In the genomic region with DNA sequence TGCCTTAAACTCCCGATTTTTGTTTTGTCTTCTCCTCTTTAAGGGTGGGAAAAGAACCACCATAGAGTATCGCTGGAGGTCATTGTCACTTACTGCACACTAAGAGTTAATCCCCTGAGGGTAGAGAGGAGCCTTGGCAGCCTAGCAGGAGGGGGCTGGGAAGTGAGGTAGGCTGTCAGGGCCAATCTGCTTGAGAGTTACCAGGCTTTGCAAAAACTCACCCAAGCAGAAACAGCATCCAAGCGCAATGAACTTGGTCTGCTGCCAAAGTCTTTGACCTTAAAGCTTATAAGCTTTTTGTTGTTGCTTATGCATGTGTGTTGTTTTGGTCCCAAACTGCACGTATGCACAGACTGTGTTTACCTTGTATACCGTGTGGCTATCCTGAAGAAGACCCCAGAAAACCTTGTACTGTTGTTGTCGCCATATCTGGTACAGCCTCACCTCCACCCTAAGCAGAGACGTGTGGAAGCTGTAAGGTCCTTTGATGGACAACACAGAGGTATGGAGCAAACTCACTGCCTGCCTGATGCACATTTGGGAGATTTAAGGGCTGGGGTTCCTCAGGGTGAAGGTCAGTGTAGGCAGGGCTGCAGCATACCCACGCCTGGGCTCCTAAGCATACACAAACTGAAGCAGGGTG, we compare ENCODE assay signal across 7 mouse cellular contexts. TPM values are rescaled to one million over a fixed set of nuclear protein-coding genes. Genes with fewer than 3 reads are reported as not detected.
A peak's percentile ranks its signal among the peaks of the same experiment; 100 is the strongest.
DNase-seq lines count a peak whose midpoint lies in the region; ATAC-seq and TF ChIP-seq lines count a peak whose summit lies in the region.

No protein-coding gene starts in this region.

- H3K36me3 ChIP-seq in forebrain, embryonic 11.5 days (ENCODE audit: control insufficient read depth, insufficient read depth, low read length): no peaks in the 10 kb centered on the region
- no peaks in the 10 kb centered on the region for H3K36me3 ChIP-seq in kidney, embryonic 16.5 days (ENCODE audit: insufficient read depth, low read length)
- H3K36me3 ChIP-seq in stomach, postnatal 0 days (ENCODE audit: control insufficient read depth, insufficient read depth, low read length): no peaks in the 10 kb centered on the region

- H3K4me3 ChIP-seq in forebrain, embryonic 11.5 days (ENCODE audit: low read depth, low read length): no peak overlapping the region
- H3K4me3 ChIP-seq in kidney, embryonic 16.5 days (ENCODE audit: low read length): no peak overlapping the region
- H3K4me3 ChIP-seq in stomach, postnatal 0 days (ENCODE audit: low read depth, low read length): no peak overlapping the region

- no peaks in the 10 kb centered on the region for H3K9me3 ChIP-seq in forebrain, embryonic 11.5 days (ENCODE audit: control insufficient read depth, low read length)
- H3K9me3 ChIP-seq in kidney, embryonic 16.5 days (ENCODE audit: low read length): no peaks in the 10 kb centered on the region
- H3K9me3 ChIP-seq in stomach, postnatal 0 days (ENCODE audit: control insufficient read depth, low read length): no peaks in the 10 kb centered on the region

- H3K4me1 ChIP-seq in forebrain, embryonic 11.5 days (replicated peaks; ENCODE audit: control insufficient read depth, insufficient read depth, low read length): peaks cover 12% of the 10 kb centered on the region; the same call in 1 of the 2 replicates
- peaks cover 25% of the 10 kb centered on the region for H3K4me1 ChIP-seq in kidney, embryonic 16.5 days (ENCODE audit: insufficient read depth, low read length)
- peaks cover 5% of the 10 kb centered on the region; the same call in 1 of the 2 replicates for H3K4me1 ChIP-seq in stomach, postnatal 0 days (replicated peaks; ENCODE audit: control insufficient read depth, insufficient read depth)

- no peaks in the 10 kb centered on the region for H3K27me3 ChIP-seq in forebrain, embryonic 11.5 days (ENCODE audit: control insufficient read depth, insufficient read depth, low read length)
- H3K27me3 ChIP-seq in kidney, embryonic 16.5 days (ENCODE audit: insufficient read depth, low read length): no peaks in the 10 kb centered on the region
- no peaks in the 10 kb centered on the region for H3K27me3 ChIP-seq in stomach, postnatal 0 days (ENCODE audit: control insufficient read depth, insufficient read depth, low read length)

- TF ChIP-seq EP300 in stomach, postnatal 0 days (optimal IDR thresholded peaks at IDR 0.05): no peak

- TF ChIP-seq CTCF in stomach, postnatal 0 days (IDR thresholded peaks at IDR 0.05; ENCODE audit: low read depth): no peak

- H3K4me2 ChIP-seq in forebrain, embryonic 11.5 days (ENCODE audit: low read depth, low read length, severe bottlenecking): peak overlapping the region; percentile 33; the same call in 1 of the 2 replicates
- no peak overlapping the region for H3K4me2 ChIP-seq in kidney, embryonic 16.5 days (replicated peaks; ENCODE audit: low read depth, low read length)
- no peak overlapping the region for H3K4me2 ChIP-seq in stomach, postnatal 0 days (replicated peaks; ENCODE audit: low read depth)

- peak; percentile 86 for ATAC-seq in forebrain, embryonic 11.5 days (replicated peaks; ENCODE audit: low FRiP score)
- peak; percentile 82 for ATAC-seq in kidney, embryonic 16.5 days (ENCODE audit: low FRiP score, low TSS enrichment)
- 0 out of 2 replicates have a peak, but pooled peaks have one; percentile 36 for ATAC-seq in stomach, postnatal 0 days (ENCODE audit: low FRiP score, low TSS enrichment)

- H3K9ac ChIP-seq in forebrain, embryonic 11.5 days (ENCODE audit: low read length): no peak overlapping the region; the same call in 1 of the 2 replicates
- no peak overlapping the region for H3K9ac ChIP-seq in kidney, embryonic 16.5 days (replicated peaks; ENCODE audit: low read length)
- no peak overlapping the region for H3K9ac ChIP-seq in stomach, postnatal 0 days (ENCODE audit: low read length)

- DNase-seq in ovary, postnatal 36 days (ENCODE audit: low spot score): peak; percentile 43
- no peak for DNase-seq in ovary, adult 18-20 months (ENCODE audit: low spot score)
- peak; percentile 83 for DNase-seq in forebrain, embryonic 11.5 days (ENCODE audit: low spot score)
- DNase-seq in stomach, postnatal 0 days (ENCODE audit: low spot score): no peak
- DNase-seq in left cerebral cortex, adult 8-10 months (ENCODE audit: low spot score in 2 of 2): no peak
- no peak for DNase-seq in thymus, postnatal 36 days

- 20% methylated on average over 8 of the region's 8 CpGs for WGBS in forebrain, embryonic 11.5 days
- 23% methylated on average over 8 of the region's 8 CpGs for WGBS in kidney, embryonic 16.5 days
- WGBS in stomach, postnatal 0 days: 33% methylated on average over 8 of the region's 8 CpGs

- peak overlapping the region; percentile 73 for H3K27ac ChIP-seq in forebrain, embryonic 11.5 days (ENCODE audit: low read depth, low read length)
- peak overlapping the region; percentile 61 for H3K27ac ChIP-seq in kidney, embryonic 16.5 days (ENCODE audit: low read length)
- H3K27ac ChIP-seq in stomach, postnatal 0 days (replicated peaks): no peak overlapping the region; the same call in 1 of the 2 replicates

RNA-seq across cellular contexts. Expression of a gene that starts 6.4 kb away (rescaled TPM):
- 130 and 144 TPM in 2 replicates for polyA plus RNA-seq in forebrain, embryonic 11.5 days (2014; fragmentation: Nextera tagmentation; extraction: Ambion mirVana)
- 107 and 108 TPM in 2 replicates for polyA plus RNA-seq in kidney, embryonic 16.5 days (2015; fragmentation: Nextera tagmentation; extraction: Ambion mirVana)
- 50.8 TPM in 2 replicates for polyA plus RNA-seq in stomach, postnatal 0 days (2015; fragmentation: Nextera tagmentation; extraction: Ambion mirVana)
- total RNA-seq in left cerebral cortex, adult 8-10 months (2022): 10 to 100 TPM; 62.0 to 76.7 (median 65.9) TPM

RNA-seq across cellular contexts. Expression of a gene that starts 37.3 kb away (rescaled TPM):
- 41.2 and 47.4 TPM in 2 replicates for polyA plus RNA-seq in forebrain, embryonic 11.5 days (2014; fragmentation: Nextera tagmentation; extraction: Ambion mirVana)
- 51.9 and 55.6 TPM in 2 replicates for polyA plus RNA-seq in kidney, embryonic 16.5 days (2015; fragmentation: Nextera tagmentation; extraction: Ambion mirVana)
- polyA plus RNA-seq in stomach, postnatal 0 days (2015; fragmentation: Nextera tagmentation; extraction: Ambion mirVana): 20.7 and 20.8 TPM in 2 replicates
- 10 to 100 TPM; 27.6 to 36.9 (median 31.2) TPM for total RNA-seq in left cerebral cortex, adult 8-10 months (2022)

RNA-seq across cellular contexts. Expression of a gene that starts 43.4 kb away (rescaled TPM):
- polyA plus RNA-seq in forebrain, embryonic 11.5 days (2014; fragmentation: Nextera tagmentation; extraction: Ambion mirVana): 16.2 and 19.5 TPM in 2 replicates
- 19.8 and 21.0 TPM in 2 replicates for polyA plus RNA-seq in kidney, embryonic 16.5 days (2015; fragmentation: Nextera tagmentation; extraction: Ambion mirVana)
- polyA plus RNA-seq in stomach, postnatal 0 days (2015; fragmentation: Nextera tagmentation; extraction: Ambion mirVana): 10.3 and 10.6 TPM in 2 replicates
- 10 to 100 TPM; 28.3 to 41.6 (median 38.0) TPM for total RNA-seq in left cerebral cortex, adult 8-10 months (2022)

Comparison
In these comparisons a context has a peak if more than half of its experiments do, and no peak if none do; other contexts are left out.
1. DNase-seq: peak in ovary, postnatal 36 days (single experiment) and forebrain, embryonic 11.5 days (single experiment); none in ovary, adult 18-20 months (single experiment), stomach, postnatal 0 days (single experiment), left cerebral cortex, adult 8-10 months (0 of 2) and thymus, postnatal 36 days (0 of 2).
2. ATAC-seq: peak in every context shown above with its lines; median percentile 86 in forebrain, embryonic 11.5 days; 82 in kidney, embryonic 16.5 days; 36 in stomach, postnatal 0 days.